Comparison of ENCODE assay signal across 11 mouse cellular contexts in the genomic region with DNA sequence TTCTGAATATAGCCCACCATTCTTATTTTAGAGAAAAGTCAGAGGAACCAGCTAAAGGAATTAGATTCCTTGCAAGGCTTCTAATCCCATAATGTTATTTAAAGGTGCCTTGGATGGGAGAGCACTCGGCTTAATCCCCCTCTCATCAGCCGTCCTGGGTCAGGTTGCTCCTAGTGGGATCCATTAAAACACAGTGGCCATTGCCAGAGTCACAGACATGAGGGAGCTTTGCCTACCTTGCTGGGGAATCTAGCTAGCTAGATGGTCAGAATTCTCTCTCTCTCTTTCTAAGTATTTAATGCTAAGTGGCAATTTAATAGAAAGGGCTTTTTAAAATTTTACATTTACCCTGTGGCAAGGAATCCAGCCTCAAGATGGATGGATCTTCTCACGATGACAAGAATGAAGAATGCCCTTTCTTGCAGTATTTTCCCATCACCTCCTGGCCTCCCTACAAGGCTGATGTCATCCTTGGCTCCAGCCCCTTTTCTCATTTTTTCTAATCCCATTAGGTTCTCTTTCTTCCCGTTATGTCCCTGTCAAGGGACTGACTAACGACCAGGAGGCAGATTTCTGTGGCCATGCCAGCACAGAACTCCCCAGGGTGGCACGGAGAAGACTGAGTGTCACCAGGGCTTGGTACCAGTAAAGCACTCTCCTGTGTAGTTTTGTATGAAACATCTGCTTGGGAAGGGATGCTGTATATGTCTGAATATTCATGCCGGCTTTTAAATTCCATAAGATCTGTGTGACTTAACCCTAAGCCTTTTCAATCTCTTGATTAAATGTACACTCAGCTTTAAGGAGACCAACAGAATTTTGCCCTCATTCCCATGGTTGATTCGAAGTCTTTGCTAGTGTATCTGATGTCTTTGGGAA.
DNase-seq lines count a peak whose midpoint lies in the region; ATAC-seq lines count a peak whose summit lies in the region.
"Had no signal": no experiment of that assay in that cellular context is flagged by ENCODE, and none has a peak within 500 bp of the region (broad histone marks: within the 10 kb centered on the region; RNA-seq: fewer than 3 reads in every experiment).

No protein-coding gene starts in this region.

- H3K27me3 ChIP-seq in midbrain, embryonic 13.5 days, result no peaks in the 10 kb centered on the region
- no peaks in the 10 kb centered on the region for H3K27me3 ChIP-seq in liver, embryonic 12.5 days (replicated peaks)
- H3K27me3 ChIP-seq: limb, embryonic 13.5 days had no signal

- peaks cover 3% of the 10 kb centered on the region; the same call in 1 of the 2 replicates for H3K9me3 ChIP-seq in midbrain, embryonic 13.5 days
- H3K9me3 ChIP-seq in liver, embryonic 12.5 days (replicated peaks), result no peaks in the 10 kb centered on the region
- H3K9me3 ChIP-seq: limb, embryonic 13.5 days had no signal

- H3K4me3 ChIP-seq in midbrain, embryonic 13.5 days (replicated peaks), result no peak overlapping the region
- H3K4me3 ChIP-seq in liver, embryonic 12.5 days, result no peak overlapping the region
- H3K4me3 ChIP-seq: limb, embryonic 13.5 days had no signal

- no peak overlapping the region for H3K9ac ChIP-seq in midbrain, embryonic 13.5 days (replicated peaks)
- H3K9ac ChIP-seq in liver, embryonic 12.5 days, result no peak overlapping the region
- H3K9ac ChIP-seq: limb, embryonic 13.5 days had no signal

- ATAC-seq in midbrain, embryonic 13.5 days, result peak; percentile 92
- ATAC-seq in liver, embryonic 12.5 days, result no peak
- no peak for ATAC-seq in granulocyte monocyte progenitor cell, adult 5-6 weeks (replicated peaks; ENCODE audit: poor library complexity, severe bottlenecking)

- peak overlapping the region; percentile 15 for H3K4me2 ChIP-seq in midbrain, embryonic 13.5 days (replicated peaks)
- H3K4me2 ChIP-seq in liver, embryonic 12.5 days, result no peak overlapping the region
- H3K4me2 ChIP-seq: limb, embryonic 13.5 days had no signal

- 18% methylated on average over 8 of the region's 8 CpGs for WGBS in midbrain, embryonic 13.5 days
- 53% methylated on average over 8 of the region's 8 CpGs for WGBS in liver, embryonic 12.5 days (ENCODE audit: insufficient replicate concordance)

- H3K4me1 ChIP-seq in midbrain, embryonic 13.5 days (replicated peaks), result peaks cover 37% of the 10 kb centered on the region
- no peaks in the 10 kb centered on the region for H3K4me1 ChIP-seq in liver, embryonic 12.5 days

- peak; percentile 31 for DNase-seq in gastrocnemius, adult 18-20 months (ENCODE audit: low spot score)
- DNase-seq in gastrocnemius, postnatal 10 days, result no peak
- peak; percentile 38 for DNase-seq in NIH3T3 (ENCODE audit: low read depth)
- peak; percentile 44 to 62 for DNase-seq in heart, postnatal 10 days
- no peak for DNase-seq in kidney, adult 11 months
- DNase-seq: cerebellum, adult 18-20 months; lung, postnatal 36 days had no signal

- intact Hi-C loops in heart, postnatal 10 days (cut with DNase I), result no loop called here

- peak overlapping the region; percentile 68 for H3K27ac ChIP-seq in midbrain, embryonic 13.5 days
- no peak overlapping the region for H3K27ac ChIP-seq in liver, embryonic 12.5 days
- H3K27ac ChIP-seq: limb, embryonic 13.5 days had no signal

- H3K36me3 ChIP-seq in midbrain, embryonic 13.5 days, result no peaks in the 10 kb centered on the region
- H3K36me3 ChIP-seq in liver, embryonic 12.5 days, result no peaks in the 10 kb centered on the region
- H3K36me3 ChIP-seq: limb, embryonic 13.5 days had no signal

Comparison
In these comparisons a context has a peak if more than half of its experiments do, and no peak if none do; other contexts are left out.
1. DNase-seq: peak in gastrocnemius, adult 18-20 months (single experiment), NIH3T3 (single experiment) and heart, postnatal 10 days (2 of 2); none in gastrocnemius, postnatal 10 days (single experiment) and kidney, adult 11 months (single experiment).